Mouse (Mus musculus) kidney, postnatal 36 days (tissue): ENCODE results near the gene Lrrk1.

Source experiments
- DNase-seq, 2 experiments: peaks; one replicate each; pipeline ENCODE4 v3.0.0; 2021 to 2022; ENCODE audit warnings: mixed read lengths in 2 of 2

The Lrrk1 gene

GRCm38 (mm10) chr7:66296921-66297655, 91.1 kb downstream of the Lrrk1 start:
- no peak for DNase-seq

DNA sequence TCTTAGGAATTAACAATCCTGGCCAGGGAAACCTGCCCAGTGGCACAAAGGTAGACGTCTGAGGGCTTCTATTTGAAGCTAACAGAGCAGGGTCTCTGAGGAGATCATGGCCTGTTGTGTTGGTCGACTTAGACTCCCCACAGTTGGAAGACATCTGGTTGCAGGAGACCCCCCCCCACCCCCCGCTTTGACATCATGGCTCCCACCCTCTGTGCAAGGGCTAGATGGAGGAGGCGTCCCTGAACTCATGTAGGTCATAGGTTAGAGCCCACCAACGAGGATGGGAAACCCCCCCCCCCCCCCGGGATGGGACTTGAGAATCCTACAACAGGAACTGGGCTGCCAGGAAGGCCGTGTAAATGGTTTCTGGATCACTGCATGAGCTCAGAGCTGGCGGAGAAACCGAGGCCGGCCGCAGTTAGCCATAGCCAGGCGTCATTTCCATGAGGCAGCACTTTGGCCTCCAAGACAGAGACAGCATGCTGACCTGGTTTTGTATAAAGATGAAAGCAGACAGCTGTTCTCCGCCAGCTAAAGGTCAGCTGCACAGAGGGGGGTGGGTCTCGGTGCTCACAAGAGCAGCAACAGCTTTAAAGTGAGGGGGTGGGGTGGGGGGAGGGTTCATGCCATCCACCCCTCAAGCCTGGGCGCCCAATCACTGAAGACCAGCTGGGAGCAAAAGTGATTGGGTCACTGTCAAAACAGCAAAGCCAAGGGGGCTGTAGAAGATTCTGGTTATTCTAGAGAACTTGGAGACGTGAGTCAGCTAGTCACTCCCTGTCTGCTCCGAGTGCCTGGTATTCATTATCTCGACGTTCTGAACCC, 95.4 kb downstream of the Lrrk1 start:
- peak in 1 of 2 experiments; percentile 16 for DNase-seq

DNA sequence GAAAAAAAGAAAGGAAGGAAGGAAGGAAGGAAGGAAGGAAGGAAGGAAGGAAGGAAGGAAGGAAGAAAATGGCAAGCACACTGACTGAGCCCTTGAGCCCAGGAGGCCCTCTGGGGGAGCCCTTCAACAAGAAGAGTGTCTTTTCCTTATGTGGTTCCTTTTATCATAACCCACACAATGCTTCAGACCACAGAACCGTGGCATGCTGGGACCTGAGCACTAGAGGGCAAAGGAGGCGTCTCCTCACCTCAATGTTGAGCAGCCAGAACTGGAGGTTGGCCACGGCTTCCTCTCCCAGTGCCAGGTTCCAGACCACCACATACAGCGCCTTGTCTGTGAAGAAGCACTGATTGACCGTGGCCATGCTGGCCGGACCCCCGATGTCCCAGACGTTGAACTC, 96.1 kb downstream of the Lrrk1 start:
- DNase-seq, result no peak

GRCm38 (mm10) chr7:66282984-66283612, 105.1 kb downstream of the Lrrk1 start:
- DNase-seq, result no peak

DNA sequence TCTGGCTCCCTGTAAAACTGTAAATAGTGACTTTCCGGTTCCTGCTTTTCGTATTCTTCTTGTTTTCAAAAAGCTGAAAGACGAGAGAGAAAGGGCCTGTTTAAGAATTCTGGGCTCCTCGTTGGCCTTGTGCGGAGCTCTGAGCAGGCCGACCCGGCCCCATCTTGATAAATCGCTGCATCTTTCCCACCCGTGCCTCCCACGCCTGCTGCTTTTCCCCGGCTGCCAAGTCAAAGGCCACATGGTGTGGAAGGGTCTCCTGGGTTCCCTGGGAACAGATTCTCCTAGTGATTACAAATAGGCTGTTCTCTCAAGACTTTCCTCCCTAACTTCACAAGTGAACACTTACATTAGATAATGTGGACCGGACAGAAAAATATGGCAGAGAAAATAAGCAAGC, 105.9 kb downstream of the Lrrk1 start:
- no peak for DNase-seq

DNA sequence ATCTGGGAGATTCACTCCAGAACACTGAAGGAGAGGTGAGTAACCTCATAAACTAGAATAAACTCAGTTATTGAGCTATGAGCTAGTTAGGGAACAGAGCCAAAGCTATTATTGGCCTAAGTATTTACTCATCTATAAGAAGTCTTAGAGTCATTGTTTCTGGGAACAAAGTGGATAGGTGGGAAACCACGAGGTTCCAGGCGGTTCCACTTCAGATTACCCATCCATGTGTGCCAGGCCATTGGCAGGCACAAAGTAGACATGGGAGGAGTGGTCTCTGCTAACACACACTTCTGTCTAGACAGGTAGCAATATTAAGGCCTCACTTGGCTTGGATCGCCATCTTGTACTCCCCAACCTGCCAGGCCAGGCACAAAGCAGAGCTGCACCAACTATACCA, 110.1 kb downstream of the Lrrk1 start:
- DNase-seq, result no peak

DNA sequence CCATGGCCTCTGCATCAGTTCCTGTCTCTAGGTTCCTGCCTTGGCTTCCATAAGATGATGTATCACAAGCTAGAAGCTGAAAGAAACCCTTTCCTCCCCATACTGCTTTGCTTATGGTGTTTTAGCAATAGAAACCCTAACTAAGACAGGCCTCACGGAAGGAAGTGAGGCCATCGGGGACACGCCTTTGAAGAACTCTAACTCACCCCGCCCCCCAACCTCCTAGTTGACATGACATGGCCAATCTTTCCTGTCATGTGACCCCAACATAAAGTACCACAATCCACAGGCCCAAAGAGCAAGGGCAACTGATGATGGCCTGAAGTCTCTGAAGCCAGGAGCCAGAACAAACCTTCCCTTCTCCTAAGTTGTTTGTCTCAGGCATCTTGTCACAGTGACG, 114.7 kb downstream of the Lrrk1 start:
- DNase-seq, result no peak

DNA sequence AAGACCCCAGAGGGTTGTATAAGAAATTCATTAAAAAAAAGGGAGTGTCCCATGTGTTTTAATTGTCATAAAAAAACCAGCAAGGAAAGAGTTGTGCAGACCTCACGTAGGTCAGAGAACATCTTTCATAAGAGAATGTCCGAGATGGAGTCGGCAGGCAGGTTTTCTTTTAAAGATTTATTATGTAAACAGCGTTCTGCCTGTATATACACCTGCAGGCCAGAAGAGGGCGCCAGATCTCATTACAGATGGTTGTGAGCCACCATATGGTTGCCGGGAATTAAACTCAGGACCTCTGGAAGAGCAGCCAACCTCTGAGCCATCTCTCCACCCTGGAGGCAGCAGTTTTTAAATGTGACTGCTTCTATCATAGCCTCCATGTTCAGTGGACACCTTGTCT, 116.9 kb downstream of the Lrrk1 start:
- peak in 1 of 2 experiments; percentile 32 for DNase-seq

GRCm38 (mm10) chr7:66266942-66267850, 121.0 kb downstream of the Lrrk1 start:
- no peak for DNase-seq

- no peak for DNase-seq
Observed at GRCm38 (mm10) chr7:66263421-66263820, 124.7 kb downstream of the Lrrk1 start.

DNA sequence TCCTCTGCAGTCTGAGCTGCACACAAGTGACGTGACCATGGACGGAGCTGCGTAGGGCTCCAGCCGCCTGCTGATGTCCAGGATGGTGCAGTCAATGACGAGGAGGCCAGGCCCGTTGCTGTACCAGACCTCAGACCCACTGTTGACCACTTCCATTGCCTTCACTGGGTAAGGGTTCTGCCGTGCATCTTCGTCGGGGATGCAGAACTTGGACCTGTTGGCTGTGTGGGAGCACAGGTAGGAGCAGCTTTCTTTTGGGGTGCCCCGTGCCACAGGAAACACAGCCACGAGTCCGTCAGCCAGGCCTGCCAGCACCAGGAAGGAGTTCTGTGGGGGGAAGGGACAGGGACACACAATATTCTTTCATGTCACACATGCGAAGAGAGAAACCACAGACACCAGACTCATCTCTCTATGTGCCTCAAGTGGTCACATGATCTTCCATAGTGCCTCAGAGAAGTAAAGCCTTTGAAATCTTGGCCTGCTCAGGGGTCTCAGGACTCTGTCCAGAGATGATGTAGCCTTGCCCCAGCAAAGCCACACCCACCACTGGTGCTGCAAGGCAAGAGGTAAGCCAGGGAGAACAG, 125.5 kb downstream of the Lrrk1 start:
- DNase-seq, result no peak

- peak; percentile 19 to 23 for DNase-seq
Observed at GRCm38 (mm10) chr7:66260763-66261390, 127.3 kb downstream of the Lrrk1 start.

DNA sequence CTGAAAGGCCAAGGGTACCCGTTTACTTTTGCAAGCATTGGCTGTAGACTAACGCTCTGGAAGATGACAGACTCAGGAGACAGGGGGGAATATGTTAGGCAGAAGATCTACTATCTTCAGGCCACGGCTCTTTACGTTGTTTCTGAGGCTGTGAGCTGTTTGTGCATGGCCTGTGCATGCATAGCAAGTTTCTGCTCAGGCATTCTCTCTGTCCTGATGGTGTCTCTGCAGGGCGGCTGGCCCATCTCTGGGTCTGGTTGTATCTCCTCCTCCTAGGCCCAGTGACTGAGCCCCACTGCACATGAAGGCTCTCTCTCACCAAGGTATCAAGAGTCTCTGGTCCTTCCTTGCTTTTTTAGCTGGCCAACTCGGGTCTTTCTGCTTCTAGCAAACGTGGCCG, 127.9 kb downstream of the Lrrk1 start:
- no peak for DNase-seq

GRCm38 (mm10) chr7:66259436-66260206, 128.5 kb downstream of the Lrrk1 start:
- no peak for DNase-seq

DNA sequence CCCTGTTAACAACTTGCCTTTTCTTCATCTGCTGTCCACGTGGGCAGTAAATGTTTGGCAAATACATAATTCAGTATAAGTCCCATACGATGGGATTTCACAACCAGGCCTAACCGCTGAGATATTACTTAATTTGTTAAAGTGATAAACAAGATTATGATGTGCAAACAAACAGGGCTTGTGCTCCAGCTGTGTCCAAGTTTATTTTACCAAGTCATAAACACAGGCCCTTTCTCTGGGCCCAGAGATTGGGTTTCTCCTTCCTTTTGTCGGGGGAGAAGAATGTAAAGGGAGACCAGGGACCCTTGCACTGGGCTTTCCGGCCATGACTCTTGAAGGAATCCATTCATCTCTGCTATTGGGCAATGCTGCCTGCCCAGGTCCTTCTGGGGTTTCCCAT, 129.2 kb downstream of the Lrrk1 start:
- DNase-seq, result no peak

DNA sequence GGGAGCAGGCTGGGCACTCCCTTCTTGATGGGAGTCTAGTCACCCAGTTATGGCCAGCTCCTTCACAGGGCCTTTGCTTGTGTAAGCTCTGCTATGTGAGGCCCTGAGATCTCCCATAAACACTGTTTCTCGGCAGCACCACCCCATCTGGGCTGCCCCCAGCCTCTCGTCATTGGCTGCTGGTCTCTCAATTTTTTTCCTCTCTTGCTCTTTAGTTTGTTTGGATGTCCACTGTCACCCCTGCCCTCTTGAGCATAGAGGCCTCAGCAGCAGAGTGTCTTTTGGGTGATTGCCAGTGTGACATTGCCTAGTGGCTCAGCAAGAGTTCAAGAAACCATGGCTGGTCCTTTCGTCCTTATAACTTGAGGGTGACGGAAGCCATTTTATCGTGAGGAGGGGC, 130.9 kb downstream of the Lrrk1 start:
- peak in 1 of 2 experiments; percentile 34 for DNase-seq

DNA sequence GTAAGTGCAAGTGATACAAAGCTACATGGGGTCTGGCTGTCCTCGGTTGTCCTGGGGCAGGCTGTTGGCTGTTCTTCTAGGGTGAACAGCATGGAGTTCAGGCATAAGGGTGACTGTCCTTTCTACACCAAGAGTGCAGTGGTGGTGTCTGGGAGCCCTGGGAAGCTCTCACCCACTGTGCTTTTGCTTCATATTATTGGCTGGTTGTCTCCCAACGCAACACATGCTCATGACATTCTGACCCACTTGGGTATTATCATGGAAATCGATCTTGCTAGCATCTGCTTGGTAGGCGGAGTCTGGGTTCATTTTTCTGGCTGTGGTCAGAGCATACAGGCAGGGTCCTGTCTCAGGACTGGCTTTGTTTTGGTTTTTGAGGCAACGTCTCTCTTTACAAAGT, 131.7 kb downstream of the Lrrk1 start:
- no peak for DNase-seq

DNA sequence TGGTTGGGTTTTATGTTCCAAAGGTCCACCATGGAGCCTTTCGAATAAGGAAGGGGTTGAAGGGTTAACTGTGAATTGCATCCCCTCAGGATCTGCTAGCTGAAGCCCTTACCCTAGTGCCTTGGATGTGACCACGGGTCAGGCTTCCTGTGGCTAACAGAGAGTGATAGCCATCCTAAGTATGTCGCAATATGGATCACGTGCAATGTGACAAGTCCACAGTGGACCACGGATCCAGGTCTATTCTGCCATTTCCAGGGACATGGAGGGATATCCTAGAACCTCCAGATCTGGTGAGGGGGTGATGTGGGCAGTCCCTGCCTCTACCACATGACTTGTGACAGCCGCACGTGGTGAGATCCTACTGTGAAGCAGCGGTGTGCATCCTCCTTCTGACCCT, 133.2 kb downstream of the Lrrk1 start:
- no peak for DNase-seq

DNA sequence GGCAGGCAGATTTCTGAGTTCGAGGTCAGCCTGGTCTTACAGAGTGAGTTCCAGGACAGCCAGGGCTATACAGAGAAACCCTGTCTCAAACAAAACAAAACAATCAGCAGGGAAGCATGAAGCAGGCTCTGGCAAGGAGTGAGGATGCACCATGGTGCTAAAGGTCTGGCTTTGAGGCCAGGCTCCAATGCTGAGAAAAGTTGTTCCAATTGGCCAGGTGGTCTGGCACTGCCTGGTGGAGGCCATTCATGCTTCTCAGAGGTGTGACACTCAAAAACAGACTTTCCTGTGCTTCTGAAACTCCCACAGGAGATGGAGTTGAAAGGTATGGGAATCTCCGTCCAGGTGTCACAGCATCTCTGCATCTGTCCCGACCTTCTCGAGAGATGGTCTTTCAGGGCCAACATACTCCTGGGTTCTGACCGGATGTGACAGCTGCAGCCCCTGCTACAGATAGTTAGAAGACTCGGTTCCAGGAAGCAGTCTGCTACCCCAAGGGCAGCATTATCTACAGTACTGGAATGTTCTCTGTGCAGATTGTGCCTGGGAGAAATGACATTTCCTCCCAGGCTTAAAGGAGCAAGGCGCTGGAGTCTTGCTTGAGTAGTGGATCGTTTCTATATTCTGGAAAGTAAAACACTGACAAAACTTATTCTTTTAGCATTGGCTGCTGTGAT, 134.0 kb downstream of the Lrrk1 start:
- DNase-seq, result no peak

DNA sequence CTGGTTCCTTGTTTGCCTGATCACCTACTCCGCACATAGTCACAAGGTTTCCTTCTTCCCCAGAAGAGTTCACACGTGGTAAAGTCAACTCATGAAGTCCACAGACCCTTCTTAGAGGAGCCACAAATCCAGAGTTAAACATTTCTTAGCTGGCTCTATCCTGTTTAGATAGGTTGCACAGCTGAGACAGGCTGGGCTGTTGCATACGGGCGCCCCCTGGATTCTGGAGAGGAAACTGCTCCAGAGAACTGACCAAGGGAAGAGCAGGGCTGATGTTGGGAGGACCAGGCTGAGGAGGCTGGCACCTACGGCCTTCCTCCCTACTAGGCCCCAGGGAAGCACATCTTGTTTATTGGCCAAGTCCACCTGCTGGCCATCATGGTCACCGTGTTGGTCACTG, 138.1 kb downstream of the Lrrk1 start:
- peak; percentile 84 to 92 for DNase-seq
